Mouse (Mus musculus) CH12.LX (cell line): ENCODE measurements at regions not wholly inside any gene's neighbourhood (a gene's known extent, or its start where the extent isn't known, plus 50 kb on each side); places are given as distances from the start of the nearest gene placed in this dataset.

Experiments used
- DNase-seq: peaks from one replicate; pipeline ENCODE4 v3.0.0-alpha.2; 2013; ENCODE audit errors: extremely low read depth
- H3K27ac ChIP-seq: 2 replicates; pipeline ENCODE4 v1.5.1; 2012; ENCODE audit warnings: low read depth, mild to moderate bottlenecking, control low read depth, moderate library complexity; ENCODE audit not compliant: insufficient read depth
- H3K27me3 ChIP-seq: replicated peaks from 2 replicates; pipeline ENCODE3; 2012; ENCODE audit warnings: inconsistent platforms
- H3K36me3 ChIP-seq, 2 experiments: replicated peaks in 1 of 2; 2 replicates each; pipeline versions ENCODE3 to v1.6.1; 2012; ENCODE audit warnings: inconsistent platforms in 1 of 2, low read length in 1 of 2, mild to moderate bottlenecking in 1 of 2, mixed read lengths in 1 of 2, moderate library complexity in 1 of 2; ENCODE audit not compliant: control insufficient read depth in 1 of 2, insufficient read depth in 1 of 2
- H3K4me1 ChIP-seq, 2 experiments: 2 replicates each; pipeline ENCODE4 v1.6.1; 2012; ENCODE audit warnings: inconsistent platforms in 1 of 2, moderate library complexity in 1 of 2; ENCODE audit not compliant: insufficient read depth in 2 of 2, control insufficient read depth in 1 of 2
- H3K4me2 ChIP-seq: 2 replicates; pipeline ENCODE4 v1.6.1; 2012; ENCODE audit warnings: low read depth, mild to moderate bottlenecking, control low read depth; ENCODE audit not compliant: poor library complexity, insufficient read depth, severe bottlenecking
- H3K4me3 ChIP-seq, 3 experiments: fragments of 150-350 bp in 1 of 3; sonication (generic) in 1 of 3; replicated peaks in 1 of 3; 2 replicates each; pipeline versions ENCODE3 to v1.5.1; 2011 to 2012; ENCODE audit warnings: low read depth in 2 of 3, low read length in 2 of 3, mild to moderate bottlenecking in 2 of 3, moderate library complexity in 2 of 3, control low read depth in 1 of 3, improper control_type of control experiment in 1 of 3, inconsistent platforms in 1 of 3, mixed read lengths in 1 of 3; ENCODE audit not compliant: poor library complexity in 1 of 3
- H3K79me2 ChIP-seq: replicated peaks from 2 replicates; pipeline ENCODE4 v1.6.1; 2012; ENCODE audit warnings: mild to moderate bottlenecking, moderate library complexity; ENCODE audit not compliant: control insufficient read depth, poor library complexity, insufficient read depth, severe bottlenecking; ENCODE audit errors: extremely low read depth
- H3K9ac ChIP-seq: 2 replicates; pipeline ENCODE4 v1.6.1; 2012; ENCODE audit warnings: low read depth, mild to moderate bottlenecking, control low read depth, moderate library complexity; ENCODE audit not compliant: insufficient read depth
- H3K9me3 ChIP-seq: replicated peaks from 2 replicates; pipeline ENCODE3; 2012; ENCODE audit warnings: low read length, inconsistent platforms, mixed read lengths
- ETS1 ChIP-seq: conservative IDR thresholded peaks from 2 replicates; pipeline ENCODE4 v1.6.1; 2012; ENCODE audit warnings: low read depth, mild to moderate bottlenecking, inconsistent platforms, low read length, improper control_type of control experiment, moderate library complexity
- JUN ChIP-seq: IDR thresholded peaks from 2 replicates; pipeline ENCODE4 v1.6.1; 2011; ENCODE audit warnings: low read depth, mild to moderate bottlenecking, low read length, improper control_type of control experiment, moderate library complexity; ENCODE audit not compliant: insufficient read depth
- KAT2A ChIP-seq: IDR thresholded peaks from 2 replicates; pipeline ENCODE4 v1.6.1; 2012; ENCODE audit warnings: low read length, improper control_type of control experiment, inconsistent platforms; ENCODE audit not compliant: insufficient replicate concordance
- MAX ChIP-seq: IDR thresholded peaks from 2 replicates; pipeline ENCODE4 v1.6.1; 2011; ENCODE audit warnings: low read length, improper control_type of control experiment
- MXI1 ChIP-seq: IDR thresholded peaks from 2 replicates; pipeline ENCODE4 v1.6.1; 2011; ENCODE audit warnings: mild to moderate bottlenecking, low read depth, low read length, improper control_type of control experiment
- PAX5 ChIP-seq: IDR thresholded peaks from 2 replicates; pipeline ENCODE4 v1.6.1; 2012; ENCODE audit warnings: low read length, inconsistent platforms, mixed read lengths
- RAD21 ChIP-seq: IDR thresholded peaks from 2 replicates; pipeline ENCODE4 v1.6.1; 2011; ENCODE audit warnings: low read depth, mild to moderate bottlenecking, low read length, improper control_type of control experiment, moderate library complexity
- SIN3A ChIP-seq: IDR thresholded peaks from 2 replicates; pipeline ENCODE4 v1.6.1; 2012; ENCODE audit warnings: low read length, improper control_type of control experiment, inconsistent platforms
- TCF12 ChIP-seq: IDR thresholded peaks from 2 replicates; pipeline ENCODE4 v1.6.1; 2014; ENCODE audit warnings: low read depth, mild to moderate bottlenecking, inconsistent platforms, low read length, improper control_type of control experiment
- ZMIZ1 ChIP-seq: IDR thresholded peaks from 2 replicates; pipeline ENCODE4 v1.6.1; 2012; ENCODE audit warnings: low read depth, mild to moderate bottlenecking, inconsistent platforms, low read length, improper control_type of control experiment
- ZNF384 ChIP-seq: IDR thresholded peaks from 2 replicates; pipeline ENCODE4 v1.6.1; 2012; ENCODE audit warnings: low read depth, low read length, improper control_type of control experiment, inconsistent platforms
- dilution Hi-C: fragments of 300-500 bp; cut with MboI; formaldehyde crosslinking; loops from 2 replicates; pipeline ENCODE4 v1.14.3; 2020; ENCODE audit warnings: low sequenced_read_pairs; ENCODE audit not compliant: extremely low pct_unique_long_range_greater_than_20kb, extremely low pct_ligation_motif_present
- in situ Hi-C: fragments of 300-500 bp; cut with MboI; formaldehyde crosslinking; loops from 3 replicates; pipeline ENCODE4 v1.14.3; 2019; ENCODE audit warnings: low sequenced_read_pairs, low pct_ligation_motif_present, low pct_unique_long_range_greater_than_20kb, mixed read lengths

- H3K4me3 ChIP-seq = no peak overlapping the region
- TF ChIP-seq JUN (no peak), ZNF384 (no peak), MAX (no peak)
- H3K4me1 ChIP-seq = peaks cover 5 to 7% of the 10 kb centered on the region in 2 experiments; a peak in 2 of 4 replicates
- H3K27ac ChIP-seq = no peak overlapping the region
- no peak overlapping the region for H3K9ac ChIP-seq
- H3K9me3 ChIP-seq = no peaks in the 10 kb centered on the region
- dilution Hi-C loops = no loop called here
- H3K4me2 ChIP-seq = no peak overlapping the region
- H3K36me3 ChIP-seq = no peaks in the 10 kb centered on the region
- H3K27me3 ChIP-seq = no peaks in the 10 kb centered on the region
- in situ Hi-C loops = no loop called here
- H3K79me2 ChIP-seq = no peaks in the 10 kb centered on the region
- DNase-seq = no peak
These were observed 1253.3 kb upstream of the Cited2 start for GRCm38 (mm10) chr10:16469711-16470110.

- Histone ChIP-seq H3K4me1 (peaks cover 3 to 5% of the 10 kb centered on the region in 2 experiments; a peak in 2 of 4 replicates), H3K4me3 (no peak overlapping the region), H3K79me2 (no peaks in the 10 kb centered on the region), H3K27me3 (no peaks in the 10 kb centered on the region), H3K9ac (no peak overlapping the region), H3K4me2 (no peak overlapping the region), H3K36me3 (no peaks in the 10 kb centered on the region), H3K9me3 (no peaks in the 10 kb centered on the region), H3K27ac (no peak overlapping the region)
- in situ Hi-C loops (no loop called here), dilution Hi-C loops (no loop called here)
- no peak for DNase-seq
- TF ChIP-seq SIN3A (no peak), RAD21 (no peak), KAT2A (no peak), TCF12 (no peak), ZMIZ1 (no peak), MXI1 (no peak)
These were observed 1249.0 kb upstream of the Cited2 start for GRCm38 (mm10) chr10:16473952-16474521.

- TF ChIP-seq PAX5 = no peak
- 0 out of 2 replicates have a peak, but pooled peaks have one; percentile 10 for TF ChIP-seq ETS1
- TF ChIP-seq, all 38 proteins: peak for 1
- no peaks in the 10 kb centered on the region for H3K4me1 ChIP-seq
- no peak overlapping the region for H3K4me3 ChIP-seq
These were observed 1224.4 kb upstream of the Cited2 start for GRCm38 (mm10) chr10:16498580-16498979.

More at GRCm38 (mm10) chr10:16498580-16498979, 1224.4 kb upstream of the Cited2 start:
- Histone ChIP-seq H3K4me2 (no peak overlapping the region), H3K27ac (no peak overlapping the region), H3K9ac (no peak overlapping the region), H3K79me2 (no peaks in the 10 kb centered on the region), H3K9me3 (no peaks in the 10 kb centered on the region), H3K36me3 (no peaks in the 10 kb centered on the region), H3K27me3 (no peaks in the 10 kb centered on the region)
- in situ Hi-C loops (no loop called here), dilution Hi-C loops (no loop called here)
- peak; percentile 6 for DNase-seq
